In the genomic region with DNA sequence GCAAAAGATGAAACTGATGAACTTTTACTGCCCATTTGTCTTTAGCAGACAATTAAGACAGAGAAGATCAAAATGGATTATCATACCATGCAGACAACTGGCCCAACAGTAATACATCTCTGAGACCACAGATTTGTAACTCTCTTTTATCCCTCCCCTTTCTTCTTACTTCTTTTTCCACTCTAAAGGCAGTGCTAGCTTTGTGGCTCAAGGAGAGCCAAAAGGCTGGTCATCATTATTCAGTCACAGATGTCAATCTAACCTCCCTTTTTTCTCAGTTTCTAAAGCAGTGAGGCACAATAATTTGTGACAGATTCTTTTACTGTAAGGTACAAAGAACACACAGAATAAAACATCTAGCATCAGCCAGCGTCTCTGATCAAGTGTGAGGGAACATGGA, we compare ENCODE assay signal across 17 mouse cellular contexts.
"Had no signal": no experiment of that assay in that cellular context is flagged by ENCODE, and none has a peak within 500 bp of the region (broad histone marks: within the 10 kb centered on the region; RNA-seq: fewer than 3 reads in every experiment).

No protein-coding gene starts in this region.

- DNase-seq: kidney, postnatal 10 days; kidney, postnatal 4 days; liver; liver, embryonic 13.5 days; liver, postnatal 0 days; lung, postnatal 14 days; retina, postnatal 1 day; right cerebral cortex, postnatal 4 days; spleen, adult 18-20 months; thymus, adult 18-20 months; thymus, postnatal 25 days had no signal

- ATAC-seq: liver, postnatal 0 days had no signal

- H3K9ac ChIP-seq: limb, embryonic 12.5 days; liver, embryonic 13.5 days; liver, postnatal 0 days; lung, embryonic 15.5 days; neural tube, embryonic 13.5 days had no signal

- H3K9me3 ChIP-seq: limb, embryonic 12.5 days; liver, embryonic 13.5 days; lung, embryonic 15.5 days; megakaryocyte, embryonic 14.5 days; neural tube, embryonic 13.5 days had no signal

- H3K27ac ChIP-seq: layer of hippocampus, adult 2 months; limb, embryonic 12.5 days; liver, embryonic 13.5 days; lung, embryonic 15.5 days; macrophage; neural tube, embryonic 13.5 days had no signal

- H3K4me1 ChIP-seq: lung, embryonic 15.5 days had no signal

- H3K4me2 ChIP-seq: limb, embryonic 12.5 days; liver, embryonic 13.5 days; lung, embryonic 15.5 days; neural tube, embryonic 13.5 days had no signal

- H3K27me3 ChIP-seq: limb, embryonic 12.5 days; liver, embryonic 13.5 days; lung, embryonic 15.5 days; megakaryocyte, embryonic 14.5 days; neural tube, embryonic 13.5 days had no signal

- H3K4me3 ChIP-seq: layer of hippocampus, adult 2 months; limb, embryonic 12.5 days; liver, embryonic 13.5 days; lung, embryonic 15.5 days; megakaryocyte, embryonic 14.5 days; neural tube, embryonic 13.5 days had no signal

- H3K36me3 ChIP-seq: limb, embryonic 12.5 days; liver, embryonic 13.5 days; lung, embryonic 15.5 days; neural tube, embryonic 13.5 days had no signal
